ENCODE assay signal across 8 mouse cellular contexts in the genomic region with DNA sequence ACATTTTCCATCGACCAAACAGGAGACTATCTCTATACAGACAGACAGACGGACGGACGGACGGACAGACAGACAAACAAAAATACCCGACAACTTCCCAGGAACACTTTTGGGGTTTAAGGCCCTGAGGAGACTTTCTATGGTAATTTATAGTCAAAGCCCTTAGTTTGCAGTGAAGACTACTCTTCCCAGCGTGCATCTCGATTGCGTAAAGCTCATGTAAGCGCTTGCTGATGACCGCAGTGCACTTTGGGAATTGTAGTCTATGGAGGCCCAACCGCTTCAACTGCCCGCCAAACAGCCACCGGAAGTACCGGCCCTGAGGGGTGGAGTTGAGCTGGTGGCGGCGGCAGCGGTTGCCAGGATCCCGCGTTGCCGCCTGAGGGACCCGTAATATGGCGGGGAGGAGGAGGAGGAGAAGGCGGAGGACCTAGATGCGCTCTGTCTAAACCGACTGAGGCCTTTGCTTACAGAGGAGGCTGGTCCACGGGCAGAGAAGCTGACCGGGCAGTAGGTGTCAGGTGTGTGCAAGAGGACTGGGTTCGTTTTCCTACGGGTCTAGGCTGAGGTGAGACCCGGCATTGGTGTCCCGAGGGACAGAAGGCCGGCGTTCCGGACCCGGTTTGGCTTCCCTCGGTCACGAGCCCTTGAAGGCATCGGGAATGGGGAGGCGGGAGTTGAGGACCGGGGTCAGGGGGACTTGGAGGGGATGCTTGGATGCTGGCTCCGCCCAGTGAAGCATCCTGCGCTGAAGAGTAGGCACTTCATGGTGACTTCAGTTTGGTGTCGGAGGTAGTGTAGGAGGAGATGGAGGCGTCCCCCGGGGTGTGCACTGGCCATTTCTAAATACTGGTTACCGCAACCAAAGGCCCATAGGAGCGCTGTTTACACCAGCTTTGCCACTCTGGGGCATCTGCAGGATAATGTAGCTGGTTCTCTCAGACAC. TPM values are rescaled to one million over a fixed set of nuclear protein-coding genes. Genes with fewer than 3 reads are reported as not detected.
A peak's percentile ranks its signal among the peaks of the same experiment; 100 is the strongest.
DNase-seq lines count a peak whose midpoint lies in the region; ATAC-seq lines count a peak whose summit lies in the region.

Gene Ccp110, plus strand, starts transcription at position 325 of the 946 bp plus-strand sequence.

- peak within 1 kb of the TSS; percentile 69 for H3K9ac ChIP-seq in hindbrain, embryonic 12.5 days

- no peaks in the 10 kb centered on the region for H3K9me3 ChIP-seq in hindbrain, embryonic 12.5 days (replicated peaks)

- H3K36me3 ChIP-seq in hindbrain, embryonic 12.5 days: peaks cover 14% of the 10 kb centered on the region; the same call in 1 of the 2 replicates

- no peaks in the 10 kb centered on the region for H3K27me3 ChIP-seq in hindbrain, embryonic 12.5 days

- WGBS in hindbrain, embryonic 12.5 days: under 1% methylated on average over 48 of the region's 48 CpGs

- H3K4me3 ChIP-seq in hindbrain, embryonic 12.5 days: peak within 1 kb of the TSS; percentile 66

- peaks cover 11% of the 10 kb centered on the region for H3K4me1 ChIP-seq in hindbrain, embryonic 12.5 days

- peak within 1 kb of the TSS; percentile 69 for H3K4me2 ChIP-seq in hindbrain, embryonic 12.5 days (replicated peaks)

- H3K27ac ChIP-seq in hindbrain, embryonic 12.5 days: peak within 1 kb of the TSS; percentile 62

- DNase-seq in MN1 (ENCODE audit: low spot score): peak; percentile 98
- peak; percentile 96 for DNase-seq in cerebellum, adult 9-10 months
- peak; percentile 97 for DNase-seq in frontal cortex, adult 2 months (ENCODE audit: extremely low spot score in 1 of 2, low spot score in 1 of 2)
- peak; percentile 90 to 97 for DNase-seq in layer of hippocampus, postnatal 14 days (ENCODE audit: low spot score in 2 of 2)
- peak; percentile 93 for DNase-seq in lung, postnatal 14 days
- peak; percentile 92 for DNase-seq in retina, adult 2 months (ENCODE audit: low read depth, low spot score)
- peak; percentile 87 to 93 for DNase-seq in thymus, postnatal 36 days

- ATAC-seq in hindbrain, embryonic 12.5 days (ENCODE audit: low FRiP score): peak; percentile 96

RNA-seq across cellular contexts. Expression of gene Ccp110, which starts in this region (rescaled TPM):
- polyA plus RNA-seq in frontal cortex, adult 2 months (2012; rRNA removed): 41.8 and 44.2 TPM in 2 replicates
- polyA plus RNA-seq in hindbrain, embryonic 12.5 days (2016; fragmentation: Nextera tagmentation; extraction: Ambion mirVana): 34.2 and 38.6 TPM in 2 replicates
- total RNA-seq in layer of hippocampus, postnatal 14 days (2021): 10 to 100 TPM; 36.2 TPM

Comparison
In these comparisons a context has a peak if more than half of its experiments do, and no peak if none do; other contexts are left out.
1. Peak in every context shown above with its lines: DNase-seq, ATAC-seq, H3K4me3 ChIP-seq and H3K27ac ChIP-seq.